Mouse (Mus musculus): ENCODE measurements at regions not wholly inside any gene's neighbourhood (a gene's known extent, or its start where the extent isn't known, plus 50 kb on each side); places are given as distances from the start of the nearest gene placed in this dataset.
A peak's percentile ranks its signal among the peaks of the same experiment; 100 is the strongest.

- WGBS = 77% methylated on average over 4 of the region's 4 CpGs
- H3K27ac ChIP-seq (replicated peaks) = no peak overlapping the region
- H3K36me3 ChIP-seq (replicated peaks) = no peaks in the 10 kb centered on the region
- no peak for DNase-seq (ENCODE audit: low spot score)
- H3K4me1 ChIP-seq = no peaks in the 10 kb centered on the region
- no peaks in the 10 kb centered on the region for H3K27me3 ChIP-seq (replicated peaks; ENCODE audit: low read depth, poor library complexity, severe bottlenecking)
- H3K4me3 ChIP-seq = no peak overlapping the region
- no peaks in the 10 kb centered on the region for H3K9me3 ChIP-seq
Measured at GRCm38 (mm10) chr10:9569277-9569676, 105.7 kb downstream of the Samd5 start.

GRCm38 (mm10) chr10:9557517-9558065 is 117.4 kb downstream of the Samd5 start:
- Histone ChIP-seq H3K27me3 (replicated peaks; ENCODE audit: low read depth, poor library complexity, severe bottlenecking) (no peaks in the 10 kb centered on the region), H3K27ac (replicated peaks) (peak overlapping the region; percentile 24; the same call in 1 of the 2 replicates), H3K4me3 (no peak overlapping the region), H3K36me3 (replicated peaks) (no peaks in the 10 kb centered on the region), H3K9me3 (no peaks in the 10 kb centered on the region), H3K4me1 (peaks cover 4% of the 10 kb centered on the region)
- WGBS = 42% methylated on average over 4 of the region's 4 CpGs
- DNase-seq (ENCODE audit: low spot score) = no peak

GRCm38 (mm10) chr10:9557092-9557491 is 117.9 kb downstream of the Samd5 start:
- Histone ChIP-seq H3K4me3 (no peak overlapping the region), H3K36me3 (replicated peaks) (no peaks in the 10 kb centered on the region), H3K4me1 (peaks cover 4% of the 10 kb centered on the region), H3K9me3 (no peaks in the 10 kb centered on the region), H3K27me3 (replicated peaks; ENCODE audit: low read depth, poor library complexity, severe bottlenecking) (no peaks in the 10 kb centered on the region), H3K27ac (replicated peaks) (no peak overlapping the region; the same call in 1 of the 2 replicates)
- no peak for DNase-seq (ENCODE audit: low spot score)
- 78% methylated on average over 1 of the region's 1 CpGs for WGBS

GRCm38 (mm10) chr10:9553946-9554345 is 121.1 kb downstream of the Samd5 start:
- Histone ChIP-seq H3K9me3 (no peaks in the 10 kb centered on the region), H3K4me3 (no peak overlapping the region), H3K4me1 (peaks cover 20% of the 10 kb centered on the region), H3K27me3 (replicated peaks; ENCODE audit: low read depth, poor library complexity, severe bottlenecking) (no peaks in the 10 kb centered on the region), H3K36me3 (replicated peaks) (no peaks in the 10 kb centered on the region), H3K27ac (replicated peaks) (no peak overlapping the region)
- DNase-seq (ENCODE audit: low spot score) = no peak
- WGBS = 15% methylated on average over 3 of the region's 3 CpGs

- peak; percentile 52 for DNase-seq (ENCODE audit: low spot score)
- no peak overlapping the region for H3K27ac ChIP-seq (replicated peaks)
- 48% methylated on average over 10 of the region's 10 CpGs for WGBS
Measured at GRCm38 (mm10) chr10:9549913-9550709, 124.9 kb downstream of the Samd5 start.

GRCm38 (mm10) chr10:9545807-9546206 is 129.2 kb downstream of the Samd5 start:
- H3K36me3 ChIP-seq (replicated peaks) = no peaks in the 10 kb centered on the region
- no peak for DNase-seq (ENCODE audit: low spot score)
- H3K27ac ChIP-seq (replicated peaks) = no peak overlapping the region
- peaks cover 35% of the 10 kb centered on the region for H3K4me1 ChIP-seq
- no peaks in the 10 kb centered on the region for H3K9me3 ChIP-seq
- H3K27me3 ChIP-seq (replicated peaks; ENCODE audit: low read depth, poor library complexity, severe bottlenecking) = no peaks in the 10 kb centered on the region
- 77% methylated on average over 6 of the region's 6 CpGs for WGBS
- H3K4me3 ChIP-seq = no peak overlapping the region

More at GRCm38 (mm10) chr10:9549913-9550709, 124.9 kb downstream of the Samd5 start:
- Histone ChIP-seq H3K4me3 (no peak overlapping the region), H3K4me1 (peaks cover 24% of the 10 kb centered on the region), H3K9me3 (no peaks in the 10 kb centered on the region), H3K36me3 (replicated peaks) (no peaks in the 10 kb centered on the region), H3K27me3 (replicated peaks; ENCODE audit: low read depth, poor library complexity, severe bottlenecking) (no peaks in the 10 kb centered on the region)

- no peak for DNase-seq (ENCODE audit: low spot score)
- 54% methylated on average over 4 of the region's 4 CpGs for WGBS
- Histone ChIP-seq H3K36me3 (replicated peaks) (no peaks in the 10 kb centered on the region), H3K4me1 (peaks cover 20% of the 10 kb centered on the region), H3K27me3 (replicated peaks; ENCODE audit: low read depth, poor library complexity, severe bottlenecking) (no peaks in the 10 kb centered on the region), H3K27ac (replicated peaks) (0 out of 2 replicates have a peak overlapping the region, but pooled peaks have one; percentile 30), H3K4me3 (no peak overlapping the region), H3K9me3 (no peaks in the 10 kb centered on the region)
Measured at GRCm38 (mm10) chr10:9544041-9544786, 130.8 kb downstream of the Samd5 start.

GRCm38 (mm10) chr10:9541579-9541978 is 133.4 kb downstream of the Samd5 start:
- H3K4me3 ChIP-seq = no peak overlapping the region
- peaks cover 20% of the 10 kb centered on the region for H3K4me1 ChIP-seq
- WGBS = 93% methylated on average over 1 of the region's 1 CpGs
- no peaks in the 10 kb centered on the region for H3K9me3 ChIP-seq
- H3K27ac ChIP-seq (replicated peaks) = no peak overlapping the region
- H3K36me3 ChIP-seq (replicated peaks) = no peaks in the 10 kb centered on the region
- H3K27me3 ChIP-seq (replicated peaks; ENCODE audit: low read depth, poor library complexity, severe bottlenecking) = no peaks in the 10 kb centered on the region
- DNase-seq (ENCODE audit: low spot score) = no peak

- Histone ChIP-seq H3K4me1 (peaks cover 19% of the 10 kb centered on the region), H3K27me3 (replicated peaks; ENCODE audit: low read depth, poor library complexity, severe bottlenecking) (no peaks in the 10 kb centered on the region), H3K4me3 (no peak overlapping the region), H3K27ac (replicated peaks) (no peak overlapping the region), H3K9me3 (no peaks in the 10 kb centered on the region), H3K36me3 (replicated peaks) (no peaks in the 10 kb centered on the region)
- DNase-seq (ENCODE audit: low spot score) = no peak
- 92% methylated on average over 3 of the region's 3 CpGs for WGBS
Measured at GRCm38 (mm10) chr10:9537686-9538085, 137.3 kb downstream of the Samd5 start.

GRCm38 (mm10) chr10:9534552-9534951 is 140.5 kb downstream of the Samd5 start:
- Histone ChIP-seq H3K27ac (replicated peaks) (no peak overlapping the region), H3K4me3 (no peak overlapping the region), H3K27me3 (replicated peaks; ENCODE audit: low read depth, poor library complexity, severe bottlenecking) (no peaks in the 10 kb centered on the region), H3K4me1 (peaks cover 24% of the 10 kb centered on the region), H3K9me3 (no peaks in the 10 kb centered on the region), H3K36me3 (replicated peaks) (no peaks in the 10 kb centered on the region)
- WGBS = 65% methylated on average over 8 of the region's 8 CpGs
- DNase-seq (ENCODE audit: low spot score) = peak; percentile 38

GRCm38 (mm10) chr10:9533283-9533682 is 141.7 kb downstream of the Samd5 start:
- H3K4me1 ChIP-seq = peaks cover 24% of the 10 kb centered on the region
- DNase-seq (ENCODE audit: low spot score) = no peak

GRCm38 (mm10) chr10:9531931-9532330 is 143.1 kb downstream of the Samd5 start:
- no peaks in the 10 kb centered on the region for H3K9me3 ChIP-seq
- H3K36me3 ChIP-seq (replicated peaks) = no peaks in the 10 kb centered on the region
- H3K4me3 ChIP-seq = no peak overlapping the region
- 39% methylated on average over 5 of the region's 5 CpGs for WGBS
- no peak for DNase-seq (ENCODE audit: low spot score)
- no peaks in the 10 kb centered on the region for H3K27me3 ChIP-seq (replicated peaks; ENCODE audit: low read depth, poor library complexity, severe bottlenecking)
- H3K27ac ChIP-seq (replicated peaks) = no peak overlapping the region
- H3K4me1 ChIP-seq = peaks cover 24% of the 10 kb centered on the region

More at GRCm38 (mm10) chr10:9533283-9533682, 141.7 kb downstream of the Samd5 start:
- H3K9me3 ChIP-seq = no peaks in the 10 kb centered on the region
- H3K4me3 ChIP-seq = no peak overlapping the region
- H3K27me3 ChIP-seq (replicated peaks; ENCODE audit: low read depth, poor library complexity, severe bottlenecking) = no peaks in the 10 kb centered on the region
- H3K27ac ChIP-seq (replicated peaks) = no peak overlapping the region
- 14% methylated on average over 2 of the region's 2 CpGs for WGBS
- H3K36me3 ChIP-seq (replicated peaks) = no peaks in the 10 kb centered on the region

All from embryonic facial prominence, embryonic 10.5 days (tissue).